Mouse (Mus musculus) liver (tissue): ENCODE measurements at regions not wholly inside any gene's neighbourhood (a gene's known extent, or its start where the extent isn't known, plus 50 kb on each side); places are given as distances from the start of the nearest gene placed in this dataset.

Experiments
- DNase-seq: peaks from one replicate; pipeline ENCODE4 v3.0.0-alpha.2; 2020; ENCODE audit warnings: mixed read lengths

DNA sequence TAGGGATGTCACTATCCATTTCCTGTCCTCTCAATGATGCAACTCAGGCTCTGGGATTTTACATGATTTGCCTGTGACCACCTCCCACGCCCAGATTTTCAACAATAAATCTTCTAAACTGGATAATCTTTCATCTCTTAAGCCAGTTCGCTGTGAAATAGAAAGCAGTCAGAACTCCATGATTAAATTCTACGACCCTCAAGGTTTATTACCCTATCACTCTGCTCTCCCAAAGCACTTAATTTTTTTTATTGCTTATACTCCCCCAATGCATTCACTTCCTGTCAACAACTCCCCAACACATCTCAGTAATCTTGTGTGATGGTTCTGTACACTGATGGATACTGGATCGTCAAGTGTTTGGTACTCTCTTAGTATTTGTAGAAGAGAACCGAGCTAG, 439.5 kb upstream of the Arpp21 start:
- no peak for DNase-seq
